Mouse (Mus musculus) layer of hippocampus, postnatal 14 days (tissue): ENCODE results near the gene Sart3. TPM values are rescaled to one million over a fixed set of nuclear protein-coding genes. Genes with fewer than 3 reads are reported as not detected.
A peak's percentile ranks its signal among the peaks of the same experiment; 100 is the strongest.

ENCODE experiments used
- DNase-seq, 2 experiments: peaks; one replicate each; pipeline ENCODE4 v3.0.0; 2021 to 2022; ENCODE audit warnings: low spot score in 2 of 2, mixed read lengths in 1 of 2
- total RNA-seq, 2 experiments: library from RNA; stranded (reverse); gene quantifications; 2 replicates each; pipeline ENCODE4 v1.2.3; 2021

Gene Sart3
- total RNA-seq, 2 experiments from 2014 or later, result 35.0 to 37.5 TPM

GRCm38 (mm10) chr5:113771213-113772162, 822 bp downstream of the Sart3 start:
- DNase-seq, result peak; percentile 91 to 94

- no peak for DNase-seq
Measured at GRCm38 (mm10) chr5:113768806-113769205, 3.5 kb downstream of the Sart3 start.

- no peak for DNase-seq
Measured at GRCm38 (mm10) chr5:113765641-113766526, 6.4 kb downstream of the Sart3 start.

- no peak for DNase-seq
Measured at GRCm38 (mm10) chr5:113764426-113764825, 7.9 kb downstream of the Sart3 start.

- DNase-seq, result no peak
Measured at GRCm38 (mm10) chr5:113761585-113761984, 10.7 kb downstream of the Sart3 start.

- no peak for DNase-seq
Measured at GRCm38 (mm10) chr5:113755347-113756030, 16.8 kb downstream of the Sart3 start.

- no peak for DNase-seq
Measured at GRCm38 (mm10) chr5:113751521-113752157, 20.7 kb downstream of the Sart3 start.

GRCm38 (mm10) chr5:113748556-113749331, 23.6 kb downstream of the Sart3 start:
- no peak for DNase-seq

GRCm38 (mm10) chr5:113747629-113748028, 24.7 kb downstream of the Sart3 start:
- DNase-seq, result no peak

GRCm38 (mm10) chr5:113737607-113738237, 34.6 kb downstream of the Sart3 start:
- no peak for DNase-seq

GRCm38 (mm10) chr5:113736522-113737164, 35.7 kb downstream of the Sart3 start:
- no peak for DNase-seq

GRCm38 (mm10) chr5:113736113-113736502, 36.2 kb downstream of the Sart3 start:
- DNase-seq, result peak in 1 of 2 experiments; percentile 30

GRCm38 (mm10) chr5:113735345-113736112, 36.8 kb downstream of the Sart3 start, which contains the start of gene Ficd:
Ficd (plus strand) TSS chr5:113735803.
- DNase-seq, result peak; percentile 86 to 93

- no peak for DNase-seq
Measured at GRCm38 (mm10) chr5:113735023-113735344, 37.3 kb downstream of the Sart3 start.

GRCm38 (mm10) chr5:113734376-113734775, 37.9 kb downstream of the Sart3 start:
- DNase-seq, result no peak

GRCm38 (mm10) chr5:113732182-113732581, 40.1 kb downstream of the Sart3 start:
- DNase-seq, result peak in 1 of 2 experiments; percentile 58

GRCm38 (mm10) chr5:113731174-113731573, 41.1 kb downstream of the Sart3 start:
- no peak for DNase-seq

- DNase-seq, result no peak
Measured at GRCm38 (mm10) chr5:113730641-113731121, 41.6 kb downstream of the Sart3 start.
